Mouse (Mus musculus) CD4-positive naive resting alpha-beta T cell, adult 76 days (primary cell): ENCODE results near the gene Neurod1. TPM values are rescaled to one million over a fixed set of nuclear protein-coding genes. Genes with fewer than 3 reads are reported as not detected.

Experiments
- total RNA-seq: library from RNA; stranded (reverse); gene quantifications from one replicate; pipeline ENCODE4 v1.2.4, GENCODE M21; 2023

Neurod1 gene
- total RNA-seq: not detected

GRCm38 (mm10) chr2:79456575-79457349 lies at the start of gene Neurod1, which contains the start of gene Cerkl:
Gene Neurod1, minus strand, starts transcription at chr2:79456751.
Gene Cerkl, minus strand, starts transcription at chr2:79456785.

Other genes with a start within 250 kb of the Neurod1 start
- gene Itga4, start 201.3 kb downstream of the Neurod1 start, total RNA-seq: 179 TPM
- gene Cerkl, start within 50 bp of the Neurod1 start, total RNA-seq: 2.3 TPM
- gene Itprid2, start 178.6 kb upstream of the Neurod1 start, total RNA-seq: 37.5 TPM